In the genomic region with DNA sequence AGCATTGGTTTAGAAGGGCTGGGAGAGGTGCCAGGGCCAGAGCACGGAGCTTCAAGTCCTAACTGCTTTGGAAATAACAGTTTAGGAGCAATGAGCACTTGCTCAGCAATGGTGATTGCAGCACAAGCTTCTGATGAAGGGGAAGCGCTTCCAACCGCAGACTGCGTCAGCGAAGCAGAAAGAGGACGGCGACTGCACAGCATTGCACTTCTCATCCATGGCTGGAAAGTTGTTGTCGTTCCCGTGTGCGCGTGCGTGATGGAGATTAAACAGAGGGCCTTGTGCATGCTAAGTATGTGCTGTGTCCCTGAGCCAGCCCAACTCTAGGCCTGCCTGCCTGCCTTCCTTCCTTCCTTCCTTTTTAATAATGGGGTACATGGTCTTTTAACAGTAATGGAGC, we compare ENCODE assay signal across 27 mouse cellular contexts.
DNase-seq lines count a peak whose midpoint lies in the region; ATAC-seq and TF ChIP-seq lines count a peak whose summit lies in the region.
"Had no signal": no experiment of that assay in that cellular context is flagged by ENCODE, and none has a peak within 500 bp of the region (broad histone marks: within the 10 kb centered on the region; RNA-seq: fewer than 3 reads in every experiment).

No protein-coding gene starts in this region.

- TF ChIP-seq CTCF in testis, adult 2 months (IDR thresholded peaks at IDR 0.05; ENCODE audit: control insufficient read depth, insufficient read depth, insufficient replicate concordance, low read depth, low read length) = no peak

- TF ChIP-seq POLR2A in testis, adult 2 months (IDR thresholded peaks at IDR 0.05; ENCODE audit: control insufficient read depth, low read depth, low read length) = no peak

- H3K36me3 ChIP-seq in intestine, embryonic 14.5 days (ENCODE audit: control insufficient read depth, insufficient read depth, low read length) = no peaks in the 10 kb centered on the region
- H3K36me3 ChIP-seq in intestine, embryonic 16.5 days (ENCODE audit: control insufficient read depth, insufficient read depth, low read length) = no peaks in the 10 kb centered on the region
- no peaks in the 10 kb centered on the region for H3K36me3 ChIP-seq in testis, adult 2 months (ENCODE audit: control insufficient read depth, insufficient read depth, low read length)
- no peaks in the 10 kb centered on the region for H3K36me3 ChIP-seq in embryonic facial prominence, embryonic 10.5 days (replicated peaks)
- H3K36me3 ChIP-seq: forebrain, embryonic 15.5 days; heart, embryonic 10.5 days; limb, embryonic 10.5 days; limb, embryonic 15.5 days; neural tube, embryonic 13.5 days had no signal

- H3K9ac ChIP-seq in intestine, embryonic 14.5 days (ENCODE audit: low read length) = no peak overlapping the region
- no peak overlapping the region for H3K9ac ChIP-seq in intestine, embryonic 16.5 days (ENCODE audit: low read depth, low read length)
- H3K9ac ChIP-seq: forebrain, embryonic 15.5 days; hindbrain, embryonic 13.5 days; limb, embryonic 15.5 days; neural tube, embryonic 13.5 days had no signal

- peak; percentile 43 for DNase-seq in intestine, embryonic 14.5 days (ENCODE audit: low spot score)
- DNase-seq in testis, postnatal 10 days (ENCODE audit: low spot score) = no peak
- DNase-seq in left cerebral cortex, postnatal 25 days (ENCODE audit: low spot score in 2 of 2) = no peak
- DNase-seq in embryonic facial prominence, embryonic 10.5 days (ENCODE audit: low spot score) = no peak
- DNase-seq: adrenal gland, postnatal 25 days; cerebellum, adult 2 months; cerebellum, postnatal 14 days; gastrocnemius, postnatal 10 days; heart, postnatal 36 days; kidney, adult 11 months; kidney, postnatal 25 days; lung, adult 2 months; lung, postnatal 14 days; spleen, adult 18-20 months; thymus, adult 2 months; thymus, postnatal 36 days had no signal

- H3K27me3 ChIP-seq in intestine, embryonic 14.5 days (replicated peaks; ENCODE audit: control insufficient read depth, insufficient read depth, low read length) = no peaks in the 10 kb centered on the region
- H3K27me3 ChIP-seq in intestine, embryonic 16.5 days (replicated peaks; ENCODE audit: control insufficient read depth, insufficient read depth, low read length) = no peaks in the 10 kb centered on the region
- H3K27me3 ChIP-seq in testis, adult 2 months (ENCODE audit: control insufficient read depth, insufficient read depth, low read length) = no peaks in the 10 kb centered on the region
- no peaks in the 10 kb centered on the region for H3K27me3 ChIP-seq in embryonic facial prominence, embryonic 10.5 days (replicated peaks; ENCODE audit: low read depth, poor library complexity, severe bottlenecking)
- H3K27me3 ChIP-seq: forebrain, embryonic 15.5 days; hindbrain, embryonic 13.5 days; limb, embryonic 15.5 days; neural tube, embryonic 13.5 days had no signal

- no peak for ATAC-seq in intestine, embryonic 14.5 days (replicated peaks; ENCODE audit: low FRiP score, low TSS enrichment, low read depth)
- no peak for ATAC-seq in intestine, embryonic 16.5 days
- peak; percentile 85 for ATAC-seq in megakaryocyte, adult 5-6 weeks (ENCODE audit: poor library complexity, severe bottlenecking)
- ATAC-seq: CD4-positive, CD25-positive, alpha-beta regulatory T cell, adult 4 months; forebrain, embryonic 15.5 days had no signal

- H3K4me3 ChIP-seq in intestine, embryonic 14.5 days (ENCODE audit: low read depth, low read length) = no peak overlapping the region
- H3K4me3 ChIP-seq in intestine, embryonic 16.5 days (ENCODE audit: low read length) = no peak overlapping the region
- H3K4me3 ChIP-seq in testis, adult 2 months (ENCODE audit: control insufficient read depth, low read depth, low read length) = peak overlapping the region; percentile 44
- H3K4me3 ChIP-seq in embryonic facial prominence, embryonic 10.5 days = no peak overlapping the region
- H3K4me3 ChIP-seq: forebrain, embryonic 15.5 days; heart, embryonic 10.5 days; hindbrain, embryonic 13.5 days; limb, embryonic 10.5 days; limb, embryonic 15.5 days; neural tube, embryonic 13.5 days had no signal

- no peaks in the 10 kb centered on the region for H3K9me3 ChIP-seq in intestine, embryonic 14.5 days (ENCODE audit: control insufficient read depth, low read length)
- H3K9me3 ChIP-seq in intestine, embryonic 16.5 days (ENCODE audit: control insufficient read depth, low read length) = no peaks in the 10 kb centered on the region
- H3K9me3 ChIP-seq in embryonic facial prominence, embryonic 10.5 days = no peaks in the 10 kb centered on the region
- H3K9me3 ChIP-seq: forebrain, embryonic 15.5 days; heart, embryonic 10.5 days; hindbrain, embryonic 13.5 days; limb, embryonic 10.5 days; limb, embryonic 15.5 days had no signal

- H3K4me1 ChIP-seq in intestine, embryonic 14.5 days (replicated peaks; ENCODE audit: control insufficient read depth, insufficient read depth, low read length) = no peaks in the 10 kb centered on the region
- no peaks in the 10 kb centered on the region for H3K4me1 ChIP-seq in intestine, embryonic 16.5 days (ENCODE audit: control insufficient read depth, insufficient read depth, low read length)
- no peaks in the 10 kb centered on the region for H3K4me1 ChIP-seq in testis, adult 2 months (ENCODE audit: control insufficient read depth, insufficient read depth, low read length)
- no peaks in the 10 kb centered on the region for H3K4me1 ChIP-seq in embryonic facial prominence, embryonic 10.5 days
- H3K4me1 ChIP-seq: forebrain, embryonic 15.5 days; heart, embryonic 10.5 days; hindbrain, embryonic 13.5 days; limb, embryonic 15.5 days; neural tube, embryonic 13.5 days had no signal

- 93% methylated on average over 12 of the region's 12 CpGs for WGBS in intestine, embryonic 14.5 days
- 88% methylated on average over 12 of the region's 12 CpGs for WGBS in intestine, embryonic 16.5 days
- WGBS in embryonic facial prominence, embryonic 10.5 days = 95% methylated on average over 12 of the region's 12 CpGs

- no peak overlapping the region for H3K4me2 ChIP-seq in intestine, embryonic 14.5 days (ENCODE audit: low read length)
- H3K4me2 ChIP-seq in intestine, embryonic 16.5 days (ENCODE audit: low read depth, low read length) = no peak overlapping the region
- H3K4me2 ChIP-seq: forebrain, embryonic 15.5 days; hindbrain, embryonic 13.5 days; limb, embryonic 15.5 days; midbrain, embryonic 11.5 days; neural tube, embryonic 13.5 days had no signal

- intact Hi-C loops in left cerebral cortex, postnatal 25 days (cut with DNase I) = no loop called here

- no peak overlapping the region for H3K27ac ChIP-seq in intestine, embryonic 14.5 days (ENCODE audit: low read depth)
- no peak overlapping the region; the same call in 1 of the 2 replicates for H3K27ac ChIP-seq in intestine, embryonic 16.5 days (ENCODE audit: low read length)
- H3K27ac ChIP-seq in testis, adult 2 months (ENCODE audit: control insufficient read depth, insufficient read depth, low read depth, low read length) = no peak overlapping the region
- H3K27ac ChIP-seq in embryonic facial prominence, embryonic 10.5 days (replicated peaks) = no peak overlapping the region
- H3K27ac ChIP-seq: forebrain, embryonic 15.5 days; heart, embryonic 10.5 days; hindbrain, embryonic 13.5 days; limb, embryonic 10.5 days; limb, embryonic 15.5 days; neural tube, embryonic 13.5 days had no signal
